Comparison of ENCODE assay signal across 8 mouse cellular contexts in the genomic region with DNA sequence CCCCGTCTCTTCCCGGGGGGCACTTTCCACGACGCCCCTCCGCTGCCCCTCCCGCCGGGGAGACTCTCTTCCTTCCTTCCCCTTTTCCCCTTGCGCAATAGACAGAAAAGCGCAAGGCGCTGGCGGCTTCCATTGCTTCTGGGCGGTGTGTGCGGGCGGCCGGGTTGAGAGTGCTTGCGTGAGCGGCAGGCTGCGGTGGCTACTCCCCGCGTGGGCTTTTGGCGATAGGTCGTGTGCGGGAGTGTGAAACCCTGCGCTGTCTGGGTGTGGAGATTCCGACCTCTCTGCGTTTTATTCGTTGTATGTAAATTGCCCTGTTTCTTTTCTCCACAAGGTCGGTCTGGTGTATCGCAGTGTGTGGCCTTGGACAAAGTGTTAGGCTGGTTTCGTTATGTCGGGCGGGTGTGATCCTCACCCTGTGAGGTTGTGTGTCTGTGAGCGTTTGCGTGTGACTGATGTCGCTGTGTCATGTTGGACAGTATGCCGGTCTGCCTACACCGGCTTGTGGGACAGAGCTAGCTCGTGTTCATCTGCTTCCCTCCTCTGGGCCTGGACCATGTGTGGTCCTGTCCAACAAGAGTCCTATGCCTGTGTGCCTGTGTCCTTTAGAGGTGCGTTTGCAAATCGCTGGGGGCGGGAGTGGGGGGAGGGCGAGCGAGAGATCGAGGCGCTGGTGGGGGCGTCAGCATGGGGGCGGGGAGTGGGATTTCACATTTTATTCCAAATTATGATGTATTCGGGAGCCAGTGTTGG. TPM values are rescaled to one million over a fixed set of nuclear protein-coding genes. Genes with fewer than 3 reads are reported as not detected.
DNase-seq lines count a peak whose midpoint lies in the region; ATAC-seq and TF ChIP-seq lines count a peak whose summit lies in the region.

No protein-coding gene starts in this region.

- peak overlapping the region; percentile 29 for H3K4me3 ChIP-seq in embryonic facial prominence, embryonic 11.5 days (ENCODE audit: low read depth, low read length)
- H3K4me3 ChIP-seq in liver, embryonic 14.5 days (ENCODE audit: insufficient read depth in 1 of 2, low read depth in 2 of 2, low read length in 2 of 2), result peak overlapping the region; percentile 93 to 98

- H3K4me1 ChIP-seq in embryonic facial prominence, embryonic 11.5 days (ENCODE audit: control insufficient read depth, insufficient read depth, low read length), result peaks cover 4% of the 10 kb centered on the region
- peaks cover 34 to 36% of the 10 kb centered on the region in 2 experiments for H3K4me1 ChIP-seq in liver, embryonic 14.5 days (replicated peaks; ENCODE audit: control insufficient read depth in 2 of 2, insufficient read depth in 2 of 2, low read length in 1 of 2)

- no peak for TF ChIP-seq CTCF in liver, embryonic 14.5 days (IDR thresholded peaks at IDR 0.05; ENCODE audit: low read depth)

- H3K27me3 ChIP-seq in embryonic facial prominence, embryonic 11.5 days (ENCODE audit: control insufficient read depth, insufficient read depth, low read length), result peaks cover 76% of the 10 kb centered on the region
- peaks cover 8% of the 10 kb centered on the region for H3K27me3 ChIP-seq in liver, embryonic 14.5 days (ENCODE audit: control insufficient read depth, insufficient read depth, low read length)

- H3K9me3 ChIP-seq in embryonic facial prominence, embryonic 11.5 days (replicated peaks; ENCODE audit: control insufficient read depth, low read length), result no peaks in the 10 kb centered on the region
- no peaks in the 10 kb centered on the region for H3K9me3 ChIP-seq in liver, embryonic 14.5 days (ENCODE audit: control insufficient read depth, low read length)

- peak overlapping the region; percentile 50 for H3K4me2 ChIP-seq in embryonic facial prominence, embryonic 11.5 days (ENCODE audit: low read depth, low read length)
- peak overlapping the region; percentile 100 for H3K4me2 ChIP-seq in liver, embryonic 14.5 days (ENCODE audit: low read depth)

- under 1% methylated on average over 47 of the region's 48 CpGs for WGBS in embryonic facial prominence, embryonic 11.5 days
- 1% methylated on average over 48 of the region's 48 CpGs for WGBS in liver, embryonic 14.5 days (ENCODE audit: insufficient replicate concordance)

- peak; percentile 60 for DNase-seq in CD4-positive, CD25-positive, alpha-beta regulatory T cell, adult 2 months (ENCODE audit: low read depth, low spot score)
- peak; percentile 34 for DNase-seq in T-cell, adult 2 months (ENCODE audit: low spot score)
- peak; percentile 46 for DNase-seq in embryonic facial prominence, embryonic 11.5 days (ENCODE audit: low spot score)
- DNase-seq in heart, adult 9 months (ENCODE audit: low spot score in 2 of 2), result peak; percentile 71 to 78
- DNase-seq in kidney, adult 18-20 months, result peak; percentile 76
- DNase-seq in liver, embryonic 14.5 days (ENCODE audit: low read depth in 3 of 3, low spot score in 3 of 3), result no peak
- DNase-seq in naive thymus-derived CD4-positive, alpha-beta T cell, adult 2 months (ENCODE audit: low read depth), result peak; percentile 72
- DNase-seq in urinary bladder, postnatal 36 days (ENCODE audit: low spot score in 2 of 2), result peak; percentile 34 to 55

- H3K36me3 ChIP-seq in embryonic facial prominence, embryonic 11.5 days (replicated peaks; ENCODE audit: control insufficient read depth, insufficient read depth, low read depth, low read length), result no peaks in the 10 kb centered on the region
- peaks cover 14% of the 10 kb centered on the region for H3K36me3 ChIP-seq in liver, embryonic 14.5 days (replicated peaks; ENCODE audit: control insufficient read depth, insufficient read depth, low read depth)

- H3K9ac ChIP-seq in embryonic facial prominence, embryonic 11.5 days (replicated peaks; ENCODE audit: low read length), result peak overlapping the region; percentile 50
- peak overlapping the region; percentile 100 for H3K9ac ChIP-seq in liver, embryonic 14.5 days (replicated peaks)

- 0 out of 2 replicates have a peak overlapping the region, but pooled peaks have one; percentile 9 for H3K27ac ChIP-seq in embryonic facial prominence, embryonic 11.5 days (replicated peaks; ENCODE audit: low read depth, low read length)
- H3K27ac ChIP-seq in liver, embryonic 14.5 days, result peak overlapping the region; percentile 93

- TF ChIP-seq EP300 in liver, embryonic 14.5 days (IDR thresholded peaks at IDR 0.05; ENCODE audit: low read depth), result no peak

- peak; percentile 68 for ATAC-seq in embryonic facial prominence, embryonic 11.5 days (replicated peaks; ENCODE audit: insufficient number of reproducible peaks, low FRiP score, low TSS enrichment, low read depth)
- peak; percentile 45 for ATAC-seq in liver, embryonic 14.5 days (ENCODE audit: insufficient read depth)

RNA-seq across cellular contexts. Expression of a gene that starts 0.9 kb away (rescaled TPM):
- polyA plus RNA-seq in embryonic facial prominence, embryonic 11.5 days (2014; fragmentation: Nextera tagmentation; extraction: Ambion mirVana), result 4.8 and 5.3 TPM in 2 replicates
- 72.6 and 74.7 TPM in 2 replicates for polyA plus RNA-seq in liver, embryonic 14.5 days (2012; rRNA removed)
- polyA plus RNA-seq in liver, embryonic 14.5 days (2014; fragmentation: Nextera tagmentation; extraction: Ambion mirVana), result 55.6 and 60.9 TPM in 2 replicates

RNA-seq across cellular contexts. Expression of a gene that starts 31.4 kb away (rescaled TPM):
- 11.3 and 13.1 TPM in 2 replicates for polyA plus RNA-seq in embryonic facial prominence, embryonic 11.5 days (2014; fragmentation: Nextera tagmentation; extraction: Ambion mirVana)
- polyA plus RNA-seq in liver, embryonic 14.5 days (2012; rRNA removed), result 20.5 and 24.5 TPM in 2 replicates
- polyA plus RNA-seq in liver, embryonic 14.5 days (2014; fragmentation: Nextera tagmentation; extraction: Ambion mirVana), result 24.4 and 30.5 TPM in 2 replicates

RNA-seq across cellular contexts. Expression of a gene that starts 57.1 kb away (rescaled TPM):
- 23.1 and 25.1 TPM in 2 replicates for polyA plus RNA-seq in embryonic facial prominence, embryonic 11.5 days (2014; fragmentation: Nextera tagmentation; extraction: Ambion mirVana)
- polyA plus RNA-seq in liver, embryonic 14.5 days (2012; rRNA removed), result 6.1 and 8.7 TPM in 2 replicates
- polyA plus RNA-seq in liver, embryonic 14.5 days (2014; fragmentation: Nextera tagmentation; extraction: Ambion mirVana), result 12.1 and 12.9 TPM in 2 replicates

Comparison
In these comparisons a context has a peak if more than half of its experiments do, and no peak if none do; other contexts are left out.
1. DNase-seq: peak in CD4-positive, CD25-positive, alpha-beta regulatory T cell, adult 2 months (single experiment), T-cell, adult 2 months (single experiment), embryonic facial prominence, embryonic 11.5 days (single experiment), heart, adult 9 months (2 of 2), kidney, adult 18-20 months (single experiment), naive thymus-derived CD4-positive, alpha-beta T cell, adult 2 months (single experiment) and urinary bladder, postnatal 36 days (2 of 2); none in liver, embryonic 14.5 days (0 of 3).